Mouse (Mus musculus) heart, adult 2 months (tissue): Measurements from ENCODE around the gene Actn2.

Experiments
- EP300 ChIP-seq: fragments of 200-500 bp; IDR thresholded peaks from 2 replicates; pipeline ENCODE4 v1.6.1; 2011; ENCODE audit warnings: low read depth, low read length, control low read depth; ENCODE audit not compliant: insufficient read depth
- POLR2A ChIP-seq: fragments of 200-500 bp; IDR thresholded peaks from 2 replicates; pipeline ENCODE4 v1.6.1; 2011; ENCODE audit warnings: mild to moderate bottlenecking, low read depth, low read length, control low read depth; ENCODE audit not compliant: insufficient read depth

DNA sequence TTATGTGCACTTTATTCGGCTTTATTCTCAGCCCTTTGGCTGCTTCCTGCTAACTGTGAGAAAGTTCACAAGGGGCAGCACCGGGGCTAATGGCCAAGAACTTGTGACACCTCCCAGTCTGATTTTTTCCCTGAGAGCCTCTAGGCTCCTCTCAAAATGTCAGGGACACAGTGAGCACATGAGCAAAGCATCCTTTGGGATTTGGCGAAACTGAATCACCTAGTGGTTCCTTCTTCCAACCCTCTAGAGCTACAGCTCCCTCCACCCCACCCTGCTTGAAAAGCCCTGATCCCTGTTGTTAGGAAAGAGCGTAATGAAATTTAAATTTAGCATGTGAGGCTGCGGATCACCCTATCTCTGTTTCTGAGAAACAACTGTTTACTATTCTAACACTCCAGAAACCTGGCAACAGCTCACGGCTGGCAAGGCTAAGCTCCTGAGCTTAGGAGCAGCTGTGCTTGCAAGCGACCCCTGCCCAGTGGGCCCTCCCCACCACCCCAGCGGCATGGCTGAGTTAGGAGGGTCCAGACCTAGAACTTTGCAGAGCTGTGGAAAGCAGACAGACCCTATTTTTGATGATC, 28.6 kb upstream of the Actn2 start:
- TF ChIP-seq POLR2A: peak; percentile 18; the same call in 1 of the 2 replicates
- TF ChIP-seq EP300: peak; percentile 44
